Mouse (Mus musculus): ENCODE results near the gene Fbxo10.
"Not testable (repeated sequence)": the region's sequence is repeated elsewhere in the genome, so short reads cannot be mapped to it uniquely, and the experiment has no call there.

Gene Fbxo10

GRCm38 (mm10) chr4:45047286-45047887 is 37.0 kb downstream of the Fbxo10 start:
- DNase-seq (ENCODE audit: low spot score) = no peak

GRCm38 (mm10) chr4:45046679-45047078 is 37.7 kb downstream of the Fbxo10 start:
- no peak for DNase-seq (ENCODE audit: low spot score)

- no peak for DNase-seq (ENCODE audit: low spot score)
These were observed 43.6 kb downstream of the Fbxo10 start for GRCm38 (mm10) chr4:45040795-45041194.

GRCm38 (mm10) chr4:45039546-45039945 is 44.9 kb downstream of the Fbxo10 start:
- DNase-seq (ENCODE audit: low spot score) = not testable (repeated sequence)

- not testable (repeated sequence) for DNase-seq (ENCODE audit: low spot score)
These were observed 45.5 kb downstream of the Fbxo10 start for GRCm38 (mm10) chr4:45038879-45039278.

GRCm38 (mm10) chr4:45037455-45038410 is 46.7 kb downstream of the Fbxo10 start:
- DNase-seq (ENCODE audit: low spot score) = no peak

GRCm38 (mm10) chr4:45036571-45036970 is 47.8 kb downstream of the Fbxo10 start:
- no peak for DNase-seq (ENCODE audit: low spot score)

GRCm38 (mm10) chr4:45036048-45036447 is 48.4 kb downstream of the Fbxo10 start:
- no peak for DNase-seq (ENCODE audit: low spot score)

GRCm38 (mm10) chr4:45034693-45035628 is 49.4 kb downstream of the Fbxo10 start:
- no peak for DNase-seq (ENCODE audit: low spot score)

- no peak for DNase-seq (ENCODE audit: low spot score)
These were observed 51.8 kb downstream of the Fbxo10 start for GRCm38 (mm10) chr4:45032586-45032985.

- no peak for DNase-seq (ENCODE audit: low spot score)
These were observed 57.9 kb downstream of the Fbxo10 start for GRCm38 (mm10) chr4:45026459-45026858.

- DNase-seq (ENCODE audit: low spot score) = no peak
These were observed 65.4 kb downstream of the Fbxo10 start for GRCm38 (mm10) chr4:45019009-45019408.

GRCm38 (mm10) chr4:45018452-45018980 is 65.9 kb downstream of the Fbxo10 start, which contains the start of gene Polr1e:
Polr1e (plus strand) TSS chr4:45018583.
- DNase-seq (ENCODE audit: low spot score) = peak; percentile 76

- DNase-seq (ENCODE audit: low spot score) = peak; percentile 23
These were observed 68.8 kb downstream of the Fbxo10 start for GRCm38 (mm10) chr4:45015615-45016014.

GRCm38 (mm10) chr4:45013537-45013936 is 70.9 kb downstream of the Fbxo10 start:
- DNase-seq (ENCODE audit: low spot score) = no peak

GRCm38 (mm10) chr4:45013031-45013431 is 71.4 kb downstream of the Fbxo10 start:
- no peak for DNase-seq (ENCODE audit: low spot score)

- peak; percentile 91 for DNase-seq (ENCODE audit: low spot score)
These were observed 72.1 kb downstream of the Fbxo10 start, which contains the start of gene Zbtb5 for GRCm38 (mm10) chr4:45012105-45012975. Zbtb5 (minus strand) TSS chr4:45012412.

GRCm38 (mm10) chr4:45011581-45012104 is 72.8 kb downstream of the Fbxo10 start:
- DNase-seq (ENCODE audit: low spot score) = no peak

GRCm38 (mm10) chr4:45010806-45011415 is 73.5 kb downstream of the Fbxo10 start:
- DNase-seq (ENCODE audit: low spot score) = no peak

GRCm38 (mm10) chr4:45005452-45005851 is 79.0 kb downstream of the Fbxo10 start:
- no peak for DNase-seq (ENCODE audit: low spot score)

Measured in ovary, postnatal 10 days (tissue).